Mouse (Mus musculus) Patski (cell line): ENCODE results near the gene Cd72. TPM values are rescaled to one million over a fixed set of nuclear protein-coding genes. Genes with fewer than 3 reads are reported as not detected.
A peak's percentile ranks its signal among the peaks of the same experiment; 100 is the strongest.

ENCODE experiments used
- ATAC-seq: fragments of 100-300 bp; one replicate; pipeline ENCODE4 v1.8.0; 2021
- CTCF ChIA-PET: fragments of 350-600 bp; sonication (Branson Sonifier 250); formaldehyde crosslinking; loops from one replicate; lab custom pipeline; 2022; ENCODE audit warnings: inconsistent platforms; lab: Charles Lee
- POLR2A ChIA-PET: fragments of 350-600 bp; sonication (Branson Sonifier 250); formaldehyde crosslinking; loops from one replicate; lab custom pipeline; 2022; ENCODE audit warnings: antibody characterized with exemption, inconsistent platforms; lab: Charles Lee
- DNase-seq: peaks from one replicate; pipeline ENCODE4 v3.0.0-alpha.2; 2011; ENCODE audit warnings: low read depth, low spot score
- H3K27me3 ChIP-seq: fragments of 371-371 bp; one replicate; pipeline ENCODE4 v1.5.1; 2021
- CTCF ChIP-seq: fragments of 100-300 bp; IDR thresholded peaks from one replicate; pipeline ENCODE4 v1.5.1; 2021
- in situ Hi-C: fragments of 300-500 bp; cut with MboI; formaldehyde crosslinking; loops from 3 replicates; pipeline ENCODE4 v1.11.1; 2018; ENCODE audit warnings: low pct_unique_long_range_greater_than_20kb, mixed read lengths
- polyA plus RNA-seq: library from polyadenylated mRNA; unstranded; gene quantifications from one replicate; pipeline ENCODE4 v1.2.3, GENCODE M21; 2021

The Cd72 gene
- polyA plus RNA-seq, 1 experiment from 2014 or later, result 3.3 TPM

GRCm38 (mm10) chr4:43478906-43479832 lies 24.7 kb upstream of the Cd72 start:
- ATAC-seq (no peak), DNase-seq (no peak)
- in situ Hi-C loops, result loop anchor here (5.0 kb wide), 1 partner anchor 37 kb away; the partner anchor contains the start of gene Tesk1
- ChIA-PET POLR2A (no interaction called here), CTCF (interaction anchor here (0.6 to 2.0 kb wide), 6 partner anchors 11 to 267 kb away, joined by 3 to 6 read pairs (median 4); partner anchors contain the start of gene Ccdc107)
- H3K27me3 ChIP-seq, result no peaks in the 10 kb centered on the region
- TF ChIP-seq CTCF, result peak; percentile 66

GRCm38 (mm10) chr4:43478534-43478858 lies 24.1 kb upstream of the Cd72 start:
- in situ Hi-C loops, result loop anchor here (5.0 kb wide), 1 partner anchor 36 kb away; the partner anchor contains the start of gene Tesk1
- no peaks in the 10 kb centered on the region for H3K27me3 ChIP-seq
- TF ChIP-seq CTCF, result no peak
- ATAC-seq (no peak), DNase-seq (no peak)
- ChIA-PET CTCF (interaction anchor here (2.0 kb wide), 1 partner anchor 14 kb away, joined by 5 read pairs; the partner anchor contains the start of gene Ccdc107), POLR2A (interaction anchor here (0.6 kb wide), 1 partner anchor 428 kb away, joined by 3 read pairs; no protein-coding TSS in a partner anchor)

GRCm38 (mm10) chr4:43477857-43478533 lies 23.6 kb upstream of the Cd72 start:
- in situ Hi-C loops, result loop anchor here (5.0 kb wide), 1 partner anchor 36 kb away; the partner anchor contains the start of gene Tesk1
- CTCF ChIA-PET, result interaction anchor here (2.0 kb wide), 1 partner anchor 14 kb away, joined by 5 read pairs; the partner anchor contains the start of gene Ccdc107
- H3K27me3 ChIP-seq, result no peaks in the 10 kb centered on the region
- ATAC-seq (no peak), DNase-seq (no peak)
- TF ChIP-seq CTCF, result no peak
- POLR2A ChIA-PET, result interaction anchor here (0.6 kb wide), 1 partner anchor 427 kb away, joined by 3 read pairs; no protein-coding TSS in a partner anchor

GRCm38 (mm10) chr4:43476604-43477003 lies 22.2 kb upstream of the Cd72 start:
- DNase-seq (no peak), ATAC-seq (no peak)
- CTCF ChIA-PET, result no interaction called here
- TF ChIP-seq CTCF, result no peak
- H3K27me3 ChIP-seq, result no peaks in the 10 kb centered on the region
- in situ Hi-C loops, result loop anchor here (5.0 kb wide), 1 partner anchor 34 kb away; the partner anchor contains the start of gene Tesk1
- POLR2A ChIA-PET, result no interaction called here

- no peak for TF ChIP-seq CTCF
- ChIA-PET POLR2A (no interaction called here), CTCF (no interaction called here)
- H3K27me3 ChIP-seq, result no peaks in the 10 kb centered on the region
- ATAC-seq, result no peak
- in situ Hi-C loops, result no loop called here
- no peak for DNase-seq
Observed at GRCm38 (mm10) chr4:43473636-43474035, 19.2 kb upstream of the Cd72 start.

GRCm38 (mm10) chr4:43470301-43470700 lies 15.9 kb upstream of the Cd72 start:
- in situ Hi-C loops, result no loop called here
- no peaks in the 10 kb centered on the region for H3K27me3 ChIP-seq
- ChIA-PET POLR2A (interaction anchor here (1.2 kb wide), 1 partner anchor 20 kb away, joined by 4 read pairs; no protein-coding TSS in a partner anchor), CTCF (no interaction called here)
- ATAC-seq (no peak), DNase-seq (no peak)
- TF ChIP-seq CTCF, result no peak

GRCm38 (mm10) chr4:43466872-43467271 lies 12.4 kb upstream of the Cd72 start:
- ChIA-PET POLR2A (interaction anchor here (1.0 kb wide), 1 partner anchor 8 kb away, joined by 3 read pairs; no protein-coding TSS in a partner anchor), CTCF (no interaction called here)
- no peaks in the 10 kb centered on the region for H3K27me3 ChIP-seq
- no peak for TF ChIP-seq CTCF
- in situ Hi-C loops, result no loop called here
- no peak for DNase-seq
- no peak for ATAC-seq

- DNase-seq (no peak), ATAC-seq (no peak)
- no peaks in the 10 kb centered on the region for H3K27me3 ChIP-seq
- POLR2A ChIA-PET, result no interaction called here
- in situ Hi-C loops, result no loop called here
- no peak for TF ChIP-seq CTCF
- CTCF ChIA-PET, result no interaction called here
Observed at GRCm38 (mm10) chr4:43465935-43466334, 11.5 kb upstream of the Cd72 start.

- TF ChIP-seq CTCF, result no peak
- DNase-seq (no peak), ATAC-seq (no peak)
- H3K27me3 ChIP-seq, result no peaks in the 10 kb centered on the region
- in situ Hi-C loops, result no loop called here
- CTCF ChIA-PET, result interaction anchor here (1.2 kb wide), 1 partner anchor 14 kb away, joined by 3 read pairs; no protein-coding TSS in a partner anchor
- POLR2A ChIA-PET, result no interaction called here
Observed at GRCm38 (mm10) chr4:43463102-43463501, 8.7 kb upstream of the Cd72 start.

- CTCF ChIA-PET, result interaction anchor here (1.0 to 2.0 kb wide), 2 partner anchors 11 to 22 kb away, joined by 3 to 6 read pairs; no protein-coding TSS in a partner anchor
- DNase-seq, result no peak
Observed at GRCm38 (mm10) chr4:43457124-43457523, 2.7 kb upstream of the Cd72 start.

More at GRCm38 (mm10) chr4:43457124-43457523, 2.7 kb upstream of the Cd72 start:
- POLR2A ChIA-PET, result interaction anchor here (0.6 kb wide), 1 partner anchor 419 kb away, joined by 4 read pairs; no protein-coding TSS in a partner anchor
- no peak for TF ChIP-seq CTCF
- in situ Hi-C loops, result no loop called here
- H3K27me3 ChIP-seq, result no peaks in the 10 kb centered on the region
- ATAC-seq, result no peak
